Mouse (Mus musculus) urinary bladder, postnatal 14 days (tissue): ENCODE data around the gene Mvb12b.

ENCODE experiments used
- DNase-seq: peaks from one replicate; pipeline ENCODE4 v3.0.0; 2021; ENCODE audit warnings: low spot score

Gene Mvb12b

GRCm38 (mm10) chr2:33846635-33847034, 41.1 kb downstream of the Mvb12b start:
- DNase-seq, result no peak

- no peak for DNase-seq
Observed at GRCm38 (mm10) chr2:33843642-33844041, 44.1 kb downstream of the Mvb12b start.

GRCm38 (mm10) chr2:33842983-33843577, 44.7 kb downstream of the Mvb12b start:
- DNase-seq, result no peak

- no peak for DNase-seq
Observed at GRCm38 (mm10) chr2:33841980-33842379, 45.8 kb downstream of the Mvb12b start.

- DNase-seq, result no peak
Observed at GRCm38 (mm10) chr2:33840483-33840882, 47.3 kb downstream of the Mvb12b start.

GRCm38 (mm10) chr2:33839252-33839651, 48.5 kb downstream of the Mvb12b start:
- no peak for DNase-seq

GRCm38 (mm10) chr2:33837297-33837696, 50.4 kb downstream of the Mvb12b start:
- DNase-seq, result no peak

- no peak for DNase-seq
Observed at GRCm38 (mm10) chr2:33836660-33837213, 51.0 kb downstream of the Mvb12b start.

- no peak for DNase-seq
Observed at GRCm38 (mm10) chr2:33835038-33835437, 52.7 kb downstream of the Mvb12b start.

- DNase-seq, result no peak
Observed at GRCm38 (mm10) chr2:33833902-33834301, 53.8 kb downstream of the Mvb12b start.

GRCm38 (mm10) chr2:33829870-33830269, 57.9 kb downstream of the Mvb12b start:
- no peak for DNase-seq

- DNase-seq, result no peak
Observed at GRCm38 (mm10) chr2:33826777-33827176, 61.0 kb downstream of the Mvb12b start.

GRCm38 (mm10) chr2:33824935-33825514, 62.7 kb downstream of the Mvb12b start:
- no peak for DNase-seq

GRCm38 (mm10) chr2:33821677-33822607, 65.8 kb downstream of the Mvb12b start:
- peak; percentile 82 for DNase-seq

- DNase-seq, result no peak
Observed at GRCm38 (mm10) chr2:33820450-33820849, 67.3 kb downstream of the Mvb12b start.

- DNase-seq, result no peak
Observed at GRCm38 (mm10) chr2:33820037-33820436, 67.7 kb downstream of the Mvb12b start.

- no peak for DNase-seq
Observed at GRCm38 (mm10) chr2:33818385-33818784, 69.4 kb downstream of the Mvb12b start.

- DNase-seq, result no peak
Observed at GRCm38 (mm10) chr2:33817663-33818346, 69.9 kb downstream of the Mvb12b start.

- no peak for DNase-seq
Observed at GRCm38 (mm10) chr2:33817080-33817479, 70.7 kb downstream of the Mvb12b start.

- no peak for DNase-seq
Observed at GRCm38 (mm10) chr2:33814581-33814980, 73.2 kb downstream of the Mvb12b start.

GRCm38 (mm10) chr2:33813501-33814240, 74.1 kb downstream of the Mvb12b start:
- DNase-seq, result no peak
